Mouse (Mus musculus) erythroblast, embryonic 14.5 days (primary cell): Measurements from ENCODE around the gene Pld2. TPM values are rescaled to one million over a fixed set of nuclear protein-coding genes. Genes with fewer than 3 reads are reported as not detected.

Source experiments
- H3K27me3 ChIP-seq: 2 replicates; pipeline ENCODE4 v1.6.1; 2012; ENCODE audit warnings: inconsistent platforms; ENCODE audit not compliant: control insufficient read depth
- H3K36me3 ChIP-seq: 2 replicates; pipeline ENCODE4 v1.6.1; 2012; ENCODE audit warnings: mild to moderate bottlenecking, inconsistent platforms; ENCODE audit not compliant: control insufficient read depth
- H3K4me1 ChIP-seq: 2 replicates; pipeline ENCODE4 v1.6.1; 2012; ENCODE audit warnings: inconsistent platforms; ENCODE audit not compliant: control insufficient read depth
- H3K4me3 ChIP-seq: replicated peaks from 2 replicates; pipeline ENCODE3; 2012; ENCODE audit warnings: moderate library complexity, mild to moderate bottlenecking, inconsistent platforms
- H3K9me3 ChIP-seq: 2 replicates; pipeline ENCODE4 v1.6.1; 2012; ENCODE audit warnings: low read length, inconsistent platforms, mixed read lengths; ENCODE audit not compliant: control insufficient read depth
- GATA1 ChIP-seq: IDR thresholded peaks from 2 replicates; pipeline ENCODE4 v1.6.1; 2012; ENCODE audit warnings: low read length, inconsistent platforms, mixed read lengths
- TAL1 ChIP-seq: IDR thresholded peaks from 3 replicates; pipeline ENCODE4 v1.6.1; 2012; ENCODE audit warnings: low read length, inconsistent platforms, mixed read lengths
- polyA plus RNA-seq: library from polyadenylated mRNA; stranded (reverse); fragments of >175 nt; gene quantifications from 2 replicates; pipeline ENCODE4 v1.2.3, GENCODE M21; 2012

The Pld2 gene
- polyA plus RNA-seq, 1 experiment: 0.01 TPM

- H3K4me1 ChIP-seq: peaks cover 12% of the 10 kb centered on the region
- peaks cover 39% of the 10 kb centered on the region for H3K27me3 ChIP-seq
- TF ChIP-seq GATA1 (no peak), TAL1 (no peak)
- no peaks in the 10 kb centered on the region for H3K9me3 ChIP-seq
- no peaks in the 10 kb centered on the region for H3K36me3 ChIP-seq
- H3K4me3 ChIP-seq: no peak overlapping the region
These were observed 4.6 kb downstream of the Pld2 start for GRCm38 (mm10) chr11:70544496-70544895.

- H3K4me3 ChIP-seq: no peak overlapping the region
- H3K4me1 ChIP-seq: no peaks in the 10 kb centered on the region
- H3K9me3 ChIP-seq: no peaks in the 10 kb centered on the region
- peaks cover 12% of the 10 kb centered on the region for H3K27me3 ChIP-seq
- H3K36me3 ChIP-seq: no peaks in the 10 kb centered on the region; the same call in 1 of the 2 replicates
- TF ChIP-seq GATA1: no peak
- TF ChIP-seq TAL1: no peak
These were observed 11.7 kb downstream of the Pld2 start for GRCm38 (mm10) chr11:70551526-70551925.

- TF ChIP-seq TAL1 (no peak), GATA1 (no peak)
- no peak overlapping the region for H3K4me3 ChIP-seq
- H3K4me1 ChIP-seq: no peaks in the 10 kb centered on the region
- no peaks in the 10 kb centered on the region; the same call in 1 of the 2 replicates for H3K36me3 ChIP-seq
- no peaks in the 10 kb centered on the region for H3K9me3 ChIP-seq
- peaks cover 12% of the 10 kb centered on the region for H3K27me3 ChIP-seq
These were observed 14.1 kb downstream of the Pld2 start for GRCm38 (mm10) chr11:70553940-70554339.

GRCm38 (mm10) chr11:70557545-70557944 lies 17.7 kb downstream of the Pld2 start:
- TF ChIP-seq GATA1 (no peak), TAL1 (no peak)
- Histone ChIP-seq H3K4me1 (peaks cover 8% of the 10 kb centered on the region), H3K36me3 (no peaks in the 10 kb centered on the region; the same call in 1 of the 2 replicates), H3K27me3 (peaks cover 12% of the 10 kb centered on the region), H3K9me3 (no peaks in the 10 kb centered on the region), H3K4me3 (no peak overlapping the region)

- Histone ChIP-seq H3K4me1 (peaks cover 40% of the 10 kb centered on the region), H3K36me3 (peaks cover under 1% of the 10 kb centered on the region), H3K9me3 (no peaks in the 10 kb centered on the region), H3K4me3 (peak overlapping the region; percentile 85), H3K27me3 (no peaks in the 10 kb centered on the region)
- TF ChIP-seq TAL1 (no peak), GATA1 (no peak)
These were observed 22.0 kb downstream of the Pld2 start for GRCm38 (mm10) chr11:70561937-70562286.

- no peaks in the 10 kb centered on the region for H3K27me3 ChIP-seq
- TF ChIP-seq GATA1 (no peak), TAL1 (no peak)
- H3K4me1 ChIP-seq: peaks cover 42% of the 10 kb centered on the region
- H3K36me3 ChIP-seq: peaks cover 5% of the 10 kb centered on the region
- H3K9me3 ChIP-seq: no peaks in the 10 kb centered on the region
- H3K4me3 ChIP-seq: peak within 1 kb of the TSS; percentile 85
These were observed 22.6 kb downstream of the Pld2 start, which contains the start of gene Mink1 for GRCm38 (mm10) chr11:70562287-70562994. Gene Mink1, plus strand, starts transcription at chr11:70562881.

GRCm38 (mm10) chr11:70562995-70563469 lies 23.2 kb downstream of the Pld2 start:
- Histone ChIP-seq H3K9me3 (no peaks in the 10 kb centered on the region), H3K27me3 (no peaks in the 10 kb centered on the region), H3K4me3 (peak overlapping the region; percentile 85), H3K4me1 (peaks cover 42% of the 10 kb centered on the region), H3K36me3 (peaks cover 9% of the 10 kb centered on the region)
- TF ChIP-seq GATA1 (no peak), TAL1 (no peak)

- H3K4me1 ChIP-seq: peaks cover 44% of the 10 kb centered on the region
These were observed 23.8 kb downstream of the Pld2 start for GRCm38 (mm10) chr11:70563470-70564275.

GRCm38 (mm10) chr11:70564276-70564873 lies 24.5 kb downstream of the Pld2 start:
- TF ChIP-seq TAL1 (no peak), GATA1 (no peak)
- Histone ChIP-seq H3K36me3 (peaks cover 13% of the 10 kb centered on the region), H3K9me3 (no peaks in the 10 kb centered on the region), H3K4me1 (peaks cover 46% of the 10 kb centered on the region), H3K4me3 (peak overlapping the region; percentile 85), H3K27me3 (no peaks in the 10 kb centered on the region)

More at GRCm38 (mm10) chr11:70563470-70564275, 23.8 kb downstream of the Pld2 start:
- Histone ChIP-seq H3K36me3 (peaks cover 13% of the 10 kb centered on the region), H3K4me3 (peak overlapping the region; percentile 85), H3K9me3 (no peaks in the 10 kb centered on the region), H3K27me3 (no peaks in the 10 kb centered on the region)
- TF ChIP-seq TAL1 (no peak), GATA1 (no peak)
